Mouse (Mus musculus) macrophage (primary cell): ENCODE measurements around the gene Veph1. TPM values are rescaled to one million over a fixed set of nuclear protein-coding genes. Genes with fewer than 3 reads are reported as not detected.

Experiments used
- H3K27ac ChIP-seq: fragments of 350-480 bp; formaldehyde crosslinking; 2 replicates; pipeline ENCODE4 v1.9.0; 2021
- H3K36me3 ChIP-seq: fragments of 350-480 bp; formaldehyde crosslinking; 2 replicates; pipeline ENCODE4 v1.9.0; 2021; ENCODE audit errors: inconsistent target
- H3K4me3 ChIP-seq: fragments of 350-480 bp; formaldehyde crosslinking; 2 replicates; pipeline ENCODE4 v1.9.0; 2021; ENCODE audit errors: inconsistent target
- H3K79me2 ChIP-seq: fragments of 350-480 bp; formaldehyde crosslinking; 2 replicates; pipeline ENCODE4 v1.9.0; 2021; ENCODE audit errors: inconsistent target
- WGBS: methylation state at CpG from one replicate; pipeline ENCODE4 v1.1.7; 2026; ENCODE audit warnings: inconsistent platforms; ENCODE audit not compliant: missing documents; 5-methylcytosine and 5-hydroxymethylcytosine counted together
- polyA plus RNA-seq: library from polyadenylated mRNA; stranded (reverse); fragments of 250-400 nt; gene quantifications from 3 replicates; pipeline ENCODE4 v1.2.4, GENCODE M21; 2018; ENCODE audit warnings: inconsistent platforms

The Veph1 gene
- polyA plus RNA-seq, 1 experiment from 2014 or later = not detected

- no peaks in the 10 kb centered on the region for H3K36me3 ChIP-seq
- WGBS = 83% methylated on average over 2 of the region's 2 CpGs
- H3K4me3 ChIP-seq = no peak overlapping the region
- H3K79me2 ChIP-seq = no peaks in the 10 kb centered on the region
- H3K27ac ChIP-seq = no peak overlapping the region
These were observed 117.0 kb downstream of the Veph1 start for GRCm38 (mm10) chr3:66179647-66180046.

GRCm38 (mm10) chr3:66172907-66173306 lies 123.7 kb downstream of the Veph1 start:
- WGBS = 97% methylated on average over 5 of the region's 5 CpGs
- H3K4me3 ChIP-seq = no peak overlapping the region
- H3K79me2 ChIP-seq = no peaks in the 10 kb centered on the region
- no peaks in the 10 kb centered on the region for H3K36me3 ChIP-seq
- H3K27ac ChIP-seq = no peak overlapping the region

DNA sequence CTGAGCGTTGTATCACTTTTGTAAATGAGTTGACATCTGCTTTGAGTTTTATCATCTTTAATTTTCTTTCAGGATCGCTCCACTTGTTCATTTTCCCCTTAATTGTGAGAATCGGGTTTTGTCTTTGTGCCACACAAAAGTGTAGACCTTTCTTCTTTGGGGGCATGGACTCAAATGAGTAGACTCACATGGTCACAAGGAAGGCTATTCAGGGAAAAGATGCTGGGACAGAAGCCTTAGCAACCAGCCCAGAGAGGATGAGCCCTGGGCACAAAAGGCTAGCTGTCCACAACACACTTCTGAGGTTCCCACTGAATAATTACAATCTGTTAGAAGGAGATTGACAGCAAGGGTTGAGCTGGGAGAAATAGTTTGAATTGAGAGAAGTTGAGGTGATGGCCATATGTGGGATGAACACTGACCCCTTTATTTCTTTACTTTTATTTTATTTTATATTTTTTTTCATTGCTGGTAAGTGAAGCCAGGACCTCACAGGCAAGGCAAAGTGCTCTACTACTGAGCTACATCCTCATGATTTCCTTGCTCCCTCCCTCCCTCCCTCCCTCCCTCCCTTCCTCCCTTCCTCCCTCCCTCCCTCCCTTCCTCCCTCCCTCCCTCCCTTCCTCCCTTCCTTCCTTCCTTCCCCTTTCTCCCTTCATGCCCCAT lies 126.6 kb downstream of the Veph1 start:
- H3K4me3 ChIP-seq = no peak overlapping the region
- 87% methylated on average over 3 of the region's 3 CpGs for WGBS
- H3K36me3 ChIP-seq = no peaks in the 10 kb centered on the region
- H3K79me2 ChIP-seq = no peaks in the 10 kb centered on the region
- no peak overlapping the region for H3K27ac ChIP-seq

GRCm38 (mm10) chr3:66166606-66167290 lies 129.9 kb downstream of the Veph1 start:
- no peak overlapping the region for H3K27ac ChIP-seq
- WGBS = 90% methylated on average over 5 of the region's 6 CpGs
- H3K4me3 ChIP-seq = no peak overlapping the region
- H3K79me2 ChIP-seq = no peaks in the 10 kb centered on the region
- no peaks in the 10 kb centered on the region for H3K36me3 ChIP-seq

DNA sequence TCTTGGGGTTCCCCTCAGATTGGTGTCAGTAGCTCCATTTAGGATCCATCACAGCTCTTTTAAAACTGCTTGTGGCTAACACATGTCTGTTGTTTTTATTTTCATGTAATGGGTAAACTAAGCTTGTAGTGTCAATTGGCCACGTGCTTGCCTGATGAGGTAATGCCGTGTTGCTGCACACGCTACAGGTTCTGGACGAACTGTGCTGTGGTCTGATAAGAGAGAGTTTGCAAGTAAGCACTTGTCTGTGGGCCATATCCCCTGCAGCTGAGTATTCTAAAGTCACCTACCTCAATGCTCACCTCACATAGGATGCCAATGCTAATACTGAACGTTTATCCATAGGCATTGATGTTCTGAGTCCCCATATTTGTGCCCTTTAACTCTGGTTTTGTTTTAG lies 131.6 kb downstream of the Veph1 start:
- no peaks in the 10 kb centered on the region for H3K79me2 ChIP-seq
- no peak overlapping the region for H3K4me3 ChIP-seq
- H3K27ac ChIP-seq = no peak overlapping the region
- no peaks in the 10 kb centered on the region for H3K36me3 ChIP-seq
- WGBS = 84% methylated on average over 5 of the region's 5 CpGs

DNA sequence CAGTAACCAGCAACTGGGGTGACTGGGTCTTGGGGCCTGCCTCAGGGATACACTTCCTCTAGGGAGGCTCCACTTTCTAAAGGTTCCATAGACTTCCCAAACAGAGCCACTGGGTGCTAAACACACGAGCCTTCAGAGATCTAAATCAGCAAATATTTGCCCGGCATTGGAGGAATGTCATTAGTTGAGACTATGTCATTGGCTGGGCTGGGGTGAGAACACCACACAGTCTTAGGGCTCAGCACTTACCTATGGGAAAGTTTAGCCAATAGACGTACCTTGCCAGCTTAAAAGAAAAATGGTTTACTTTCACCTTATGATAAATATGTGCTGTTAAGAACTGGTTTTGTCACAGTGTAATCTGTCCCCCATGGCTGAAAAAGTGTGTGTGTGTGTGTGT lies 132.1 kb downstream of the Veph1 start:
- H3K36me3 ChIP-seq = no peaks in the 10 kb centered on the region
- H3K27ac ChIP-seq = no peak overlapping the region
- no peak overlapping the region for H3K4me3 ChIP-seq
- 66% methylated on average over 3 of the region's 3 CpGs for WGBS
- no peaks in the 10 kb centered on the region for H3K79me2 ChIP-seq

- Histone ChIP-seq H3K36me3 (no peaks in the 10 kb centered on the region), H3K4me3 (no peak overlapping the region), H3K27ac (no peak overlapping the region), H3K79me2 (no peaks in the 10 kb centered on the region)
- 96% methylated on average over 6 of the region's 6 CpGs for WGBS
These were observed 134.0 kb downstream of the Veph1 start for GRCm38 (mm10) chr3:66162612-66163011.

DNA sequence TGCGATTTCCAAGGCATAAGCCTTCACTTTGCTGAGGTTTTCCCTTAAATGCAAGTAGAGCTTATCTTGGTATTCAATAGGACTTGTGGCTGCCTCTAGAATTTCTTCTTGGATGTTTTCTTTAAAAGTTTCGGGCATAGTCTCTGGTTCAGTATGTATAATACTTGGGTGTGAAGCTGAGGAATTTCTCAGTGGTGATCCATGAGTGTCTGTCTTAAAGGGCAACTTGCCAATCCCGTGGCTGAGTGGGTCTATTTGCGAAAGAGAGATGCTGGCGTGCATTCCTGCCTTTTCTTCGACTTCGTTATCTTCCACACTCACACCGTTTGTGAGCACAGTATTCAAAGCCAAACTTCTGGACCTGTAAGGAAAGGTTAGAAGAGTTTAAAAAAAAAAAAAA lies 138.7 kb downstream of the Veph1 start:
- no peaks in the 10 kb centered on the region for H3K36me3 ChIP-seq
- H3K27ac ChIP-seq = no peak overlapping the region
- 86% methylated on average over 8 of the region's 8 CpGs for WGBS
- no peak overlapping the region for H3K4me3 ChIP-seq
- no peaks in the 10 kb centered on the region for H3K79me2 ChIP-seq

- Histone ChIP-seq H3K79me2 (no peaks in the 10 kb centered on the region), H3K27ac (no peak overlapping the region), H3K4me3 (no peak overlapping the region), H3K36me3 (no peaks in the 10 kb centered on the region)
- 84% methylated on average over 7 of the region's 7 CpGs for WGBS
These were observed 159.0 kb downstream of the Veph1 start for GRCm38 (mm10) chr3:66137601-66138000.

GRCm38 (mm10) chr3:66131264-66131950 lies 165.2 kb downstream of the Veph1 start:
- no peak overlapping the region for H3K4me3 ChIP-seq
- H3K27ac ChIP-seq = no peak overlapping the region
- no peaks in the 10 kb centered on the region for H3K36me3 ChIP-seq
- H3K79me2 ChIP-seq = no peaks in the 10 kb centered on the region
- WGBS = 90% methylated on average over 4 of the region's 4 CpGs

- Histone ChIP-seq H3K4me3 (no peak overlapping the region), H3K79me2 (no peaks in the 10 kb centered on the region), H3K36me3 (no peaks in the 10 kb centered on the region), H3K27ac (no peak overlapping the region)
- 3% methylated on average over 5 of the region's 5 CpGs for WGBS
These were observed 166.9 kb downstream of the Veph1 start for GRCm38 (mm10) chr3:66129689-66130088.

- 93% methylated on average over 5 of the region's 5 CpGs for WGBS
- no peak overlapping the region for H3K4me3 ChIP-seq
- no peak overlapping the region for H3K27ac ChIP-seq
- H3K36me3 ChIP-seq = no peaks in the 10 kb centered on the region
- H3K79me2 ChIP-seq = no peaks in the 10 kb centered on the region
These were observed 191.1 kb downstream of the Veph1 start for GRCm38 (mm10) chr3:66105493-66105892.

GRCm38 (mm10) chr3:66102599-66102932 lies 194.1 kb downstream of the Veph1 start:
- H3K79me2 ChIP-seq = no peaks in the 10 kb centered on the region

GRCm38 (mm10) chr3:66101809-66102598 lies 194.6 kb downstream of the Veph1 start:
- no peak overlapping the region for H3K27ac ChIP-seq
- H3K36me3 ChIP-seq = no peaks in the 10 kb centered on the region
- no peaks in the 10 kb centered on the region for H3K79me2 ChIP-seq
- WGBS = 92% methylated on average over 11 of the region's 11 CpGs
- no peak overlapping the region for H3K4me3 ChIP-seq

More at GRCm38 (mm10) chr3:66102599-66102932, 194.1 kb downstream of the Veph1 start:
- H3K4me3 ChIP-seq = no peak overlapping the region
- H3K27ac ChIP-seq = no peak overlapping the region
- 89% methylated on average over 3 of the region's 3 CpGs for WGBS
- H3K36me3 ChIP-seq = no peaks in the 10 kb centered on the region
